Mouse (Mus musculus) activated CD4-positive, CD25-positive, alpha-beta regulatory T cell, adult 4 months (primary cell): ENCODE data around the gene Sebox. TPM values are rescaled to one million over a fixed set of nuclear protein-coding genes. Genes with fewer than 3 reads are reported as not detected.

Experiments used
- ATAC-seq: one replicate; pipeline ENCODE4 v1.8.0; 2017
- polyA plus RNA-seq, 2 experiments: library from polyadenylated mRNA; unstranded; fragments of 100-300 nt; shearing (Covaris generic); gene quantifications; one replicate each; pipeline ENCODE4 v1.2.1; 2017

Gene Sebox
- polyA plus RNA-seq, 2 experiments from 2014 or later = not detected

GRCm38 (mm10) chr11:78535376-78536079 is 32.3 kb downstream of the Sebox start:
- peak; percentile 2 for ATAC-seq

- peak; percentile 94 for ATAC-seq
Observed at GRCm38 (mm10) chr11:78536080-78536689, 32.9 kb downstream of the Sebox start, which contains the start of the genes Tnfaip1 and Ift20. TSS of gene Tnfaip1 (minus strand) at chr11:78536332. TSS of gene Ift20 (plus strand) at chr11:78536361.

GRCm38 (mm10) chr11:78536690-78537084 is 33.4 kb downstream of the Sebox start:
- ATAC-seq = no peak

GRCm38 (mm10) chr11:78540358-78540757 is 37.1 kb downstream of the Sebox start:
- ATAC-seq = no peak

- no peak for ATAC-seq
Observed at GRCm38 (mm10) chr11:78544449-78545111, 41.3 kb downstream of the Sebox start.

- no peak for ATAC-seq
Observed at GRCm38 (mm10) chr11:78545181-78545580, 41.9 kb downstream of the Sebox start.

GRCm38 (mm10) chr11:78547718-78548460 is 44.6 kb downstream of the Sebox start:
- ATAC-seq = no peak

- no peak for ATAC-seq
Observed at GRCm38 (mm10) chr11:78549491-78549987, 46.3 kb downstream of the Sebox start.

GRCm38 (mm10) chr11:78550168-78551058 is 47.2 kb downstream of the Sebox start, which contains the start of gene Tmem97:
TSS of gene Tmem97 (minus strand) at chr11:78550777.
- ATAC-seq = peak; percentile 100

- no peak for ATAC-seq
Observed at GRCm38 (mm10) chr11:78551059-78551398, 47.8 kb downstream of the Sebox start.

Other genes starting within 250 kb of the Sebox start
- 10 to 100 TPM; 21.1 to 38.7 TPM for gene 2610507B11Rik, start 241.7 kb upstream of the Sebox start, polyA plus RNA-seq
- gene BC030499, start 212.6 kb upstream of the Sebox start, polyA plus RNA-seq = 1 to 10 TPM in 1 of 2 experiments, under 1 TPM in 1; 0.65 to 1.2 TPM
- 1 to 10 TPM; 7.3 to 7.4 TPM for gene Spag5, start 201.9 kb upstream of the Sebox start, polyA plus RNA-seq
- 1 to 10 TPM; 5.6 to 8.6 TPM for gene Aldoc, start 180.5 kb upstream of the Sebox start, polyA plus RNA-seq
- 10 to 100 TPM; 43.6 to 66.6 TPM for gene Pigs, start 175.0 kb upstream of the Sebox start, polyA plus RNA-seq
- 10 to 100 TPM; 17.0 to 17.6 TPM for gene Unc119, start 160.0 kb upstream of the Sebox start, polyA plus RNA-seq
- gene Foxn1, start 116.9 kb upstream of the Sebox start, polyA plus RNA-seq = not detected
- gene Slc13a2, start 81.2 kb upstream of the Sebox start, polyA plus RNA-seq = not detected
- gene Slc46a1, start 37.8 kb upstream of the Sebox start, polyA plus RNA-seq = 1 to 10 TPM; 1.0 to 1.4 TPM
- gene Sarm1, start 5.7 kb upstream of the Sebox start, polyA plus RNA-seq = 1 to 10 TPM; 1.0 to 1.7 TPM
- gene Vtn, start 4.4 kb upstream of the Sebox start, polyA plus RNA-seq = not detected
- gene Tmem199, start 8.7 kb downstream of the Sebox start, polyA plus RNA-seq = 10 to 100 TPM; 47.9 to 58.6 TPM
- 10 to 100 TPM; 11.2 to 12.9 TPM for gene Poldip2, start 8.7 kb downstream of the Sebox start, polyA plus RNA-seq
- gene Tnfaip1, start 32.9 kb downstream of the Sebox start, polyA plus RNA-seq = 10 to 100 TPM; 12.1 to 14.6 TPM
- gene Ift20, start 32.9 kb downstream of the Sebox start, polyA plus RNA-seq = 100 to 1,000 TPM; 114 to 134 TPM
- gene Tmem97, start 47.3 kb downstream of the Sebox start, polyA plus RNA-seq = 10 to 100 TPM; 23.3 to 28.4 TPM
- 10 to 100 TPM; 23.8 to 30.5 TPM for gene Nlk, start 193.9 kb downstream of the Sebox start, polyA plus RNA-seq
- gene Ccnq, start 248.3 kb downstream of the Sebox start, polyA plus RNA-seq = 10 to 100 TPM; 38.4 to 46.6 TPM